Mouse (Mus musculus) brain, adult 2 months (tissue): ENCODE measurements at regions not wholly inside any gene's neighbourhood (a gene's known extent, or its start where the extent isn't known, plus 50 kb on each side); places are given as distances from the start of the nearest gene placed in this dataset.

Experiments
- DNase-seq: peaks from one replicate; pipeline ENCODE4 v3.0.0; 2011; ENCODE audit warnings: low read depth, low spot score

- DNase-seq: no peak
Observed at GRCm38 (mm10) chr1:152313480-152313879, 73.0 kb downstream of the Tsen15 start.

DNA sequence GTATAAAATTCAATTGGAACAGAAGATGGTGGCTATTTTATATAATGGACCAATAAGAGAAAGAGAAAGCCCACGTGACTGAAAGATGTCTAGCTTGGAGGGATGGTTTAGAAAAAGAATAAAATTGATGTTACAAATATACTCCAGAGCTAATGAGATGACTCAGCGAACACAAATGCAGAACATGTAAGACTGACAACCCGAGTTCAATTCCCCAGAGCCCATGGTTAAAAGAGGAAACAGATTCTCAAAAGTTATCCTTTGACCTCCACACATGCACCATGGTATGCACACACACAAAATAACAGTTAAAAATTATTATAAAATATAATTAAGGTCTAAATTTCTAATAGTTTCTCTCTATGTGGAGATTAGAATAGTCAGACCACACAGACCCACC, 81.0 kb downstream of the Tsen15 start:
- DNase-seq: no peak

- peak; percentile 91 for DNase-seq
Observed at GRCm38 (mm10) chr1:152304487-152305130, 81.9 kb downstream of the Tsen15 start.

DNA sequence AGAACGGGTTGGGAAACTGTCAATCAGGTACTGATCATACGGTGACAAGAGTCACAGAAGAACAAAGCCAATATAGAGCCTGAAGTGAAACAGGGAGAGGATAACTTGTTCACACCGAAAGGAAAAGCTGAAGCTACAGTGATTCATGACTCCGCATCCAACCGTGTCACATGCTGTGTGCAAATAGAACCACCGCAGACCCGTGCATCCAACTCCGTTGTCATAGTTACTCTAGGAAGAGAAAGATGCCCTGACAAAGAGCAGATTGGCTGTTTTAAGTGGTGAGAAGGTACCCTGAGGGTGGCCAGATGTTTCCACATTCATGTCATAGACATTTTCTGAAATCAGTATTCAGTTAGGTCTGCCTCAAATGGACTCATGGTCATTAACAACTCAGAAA, 85.1 kb downstream of the Tsen15 start:
- DNase-seq: peak; percentile 67

GRCm38 (mm10) chr1:152292196-152292736, 94.2 kb downstream of the Tsen15 start:
- DNase-seq: no peak

DNA sequence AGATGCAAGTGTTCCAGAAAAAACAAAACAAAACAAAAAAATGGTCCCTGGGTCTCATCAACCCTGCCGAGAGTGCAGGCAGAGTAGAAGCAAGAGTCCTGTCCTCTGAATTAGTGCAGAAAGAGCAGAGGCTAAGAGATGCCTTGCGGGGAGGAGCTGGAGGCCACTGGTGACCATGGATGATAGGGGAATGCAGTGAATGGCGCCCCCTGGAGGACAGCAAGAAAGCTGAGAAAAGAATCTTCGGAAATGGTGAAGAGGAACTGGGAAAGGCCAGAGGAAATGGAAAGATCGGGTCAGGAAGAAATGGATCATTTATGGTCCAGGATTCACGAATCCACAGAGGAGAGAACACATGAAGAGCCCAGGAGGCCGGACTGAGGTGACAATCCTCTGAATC, 95.7 kb downstream of the Tsen15 start:
- peak; percentile 88 for DNase-seq

- peak; percentile 59 for DNase-seq
Observed at GRCm38 (mm10) chr1:152287566-152288490, 98.7 kb downstream of the Tsen15 start.

DNA sequence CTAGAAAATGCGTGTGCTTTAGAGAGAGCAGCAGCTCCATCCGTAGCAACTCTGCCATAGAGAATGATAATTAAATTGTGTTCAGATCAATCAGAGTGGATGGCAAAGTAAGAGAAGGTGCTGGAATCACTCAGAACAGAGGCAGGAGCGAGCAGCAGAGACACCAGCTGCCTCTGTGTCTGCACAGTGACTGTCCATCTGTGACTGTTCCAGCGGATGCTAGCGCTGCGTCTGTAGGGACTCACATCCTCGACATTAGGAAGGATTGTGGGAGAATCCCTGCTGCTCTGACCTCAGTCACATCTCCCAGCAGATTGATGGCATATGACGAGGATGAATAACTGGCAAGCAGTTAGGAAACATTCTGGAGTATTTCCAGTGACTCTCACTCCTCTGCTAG, 99.8 kb downstream of the Tsen15 start:
- DNase-seq: peak; percentile 47

GRCm38 (mm10) chr1:152282106-152282505, 104.4 kb downstream of the Tsen15 start:
- DNase-seq: no peak

GRCm38 (mm10) chr1:152281201-152281600, 105.3 kb downstream of the Tsen15 start:
- no peak for DNase-seq

DNA sequence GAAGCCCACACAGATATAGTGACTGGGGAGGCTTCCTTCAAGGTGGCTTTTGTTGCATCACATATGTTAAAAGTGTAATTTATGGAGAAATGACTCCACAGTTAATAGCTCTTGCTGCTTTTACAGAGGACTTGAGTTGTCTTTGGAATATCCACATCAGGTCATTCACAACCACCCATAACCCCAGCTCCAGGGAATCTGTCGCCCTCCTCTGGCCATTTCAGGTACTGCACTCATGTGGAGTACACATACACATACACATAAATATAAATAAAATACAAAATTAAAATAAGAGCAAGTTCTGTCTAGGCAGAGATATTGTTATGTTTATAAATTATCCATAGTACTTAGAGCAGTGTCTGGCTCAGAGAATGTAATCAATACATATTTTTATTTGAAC, 106.5 kb downstream of the Tsen15 start:
- no peak for DNase-seq

GRCm38 (mm10) chr1:152275011-152275410, 111.5 kb downstream of the Tsen15 start:
- DNase-seq: no peak

DNA sequence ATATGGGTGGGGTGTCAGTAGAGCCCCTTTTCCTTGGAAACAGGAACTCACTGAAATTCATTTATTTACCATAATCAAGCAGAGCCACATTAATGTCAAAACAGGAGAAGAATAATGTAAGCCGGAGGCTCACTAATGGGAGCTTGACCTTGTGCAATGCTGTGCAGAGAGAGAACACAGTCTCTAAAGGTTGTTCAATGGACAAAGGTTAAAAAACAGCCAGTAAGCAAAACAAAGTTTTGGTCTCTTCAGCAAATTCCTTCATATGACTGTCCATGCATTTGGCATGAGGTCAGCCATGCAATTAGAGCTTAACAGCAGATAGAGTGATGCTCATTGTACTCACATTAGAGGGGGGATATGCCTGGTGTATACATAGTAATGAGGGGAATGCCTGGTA, 113.1 kb downstream of the Tsen15 start:
- no peak for DNase-seq

GRCm38 (mm10) chr1:152269936-152270702, 116.4 kb downstream of the Tsen15 start:
- DNase-seq: no peak

DNA sequence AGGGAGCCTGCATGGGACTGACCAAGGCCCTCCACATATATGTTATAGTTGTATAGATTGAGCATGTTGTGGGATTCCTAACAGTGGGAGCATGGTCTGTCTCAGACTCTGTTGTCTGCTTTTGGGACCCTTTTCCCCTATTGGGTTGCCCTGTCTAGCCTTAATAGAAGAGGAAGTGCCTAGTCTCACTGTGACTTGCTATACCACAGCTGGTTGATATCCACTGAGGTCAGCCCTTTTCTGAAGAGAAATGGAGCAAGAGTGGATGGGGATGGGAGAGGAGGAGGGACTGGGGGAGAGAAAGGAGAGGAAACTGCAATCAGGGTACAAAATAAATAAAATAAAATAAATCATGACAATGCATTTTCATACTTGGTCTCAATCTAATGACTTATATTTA, 120.1 kb downstream of the Tsen15 start:
- no peak for DNase-seq

DNA sequence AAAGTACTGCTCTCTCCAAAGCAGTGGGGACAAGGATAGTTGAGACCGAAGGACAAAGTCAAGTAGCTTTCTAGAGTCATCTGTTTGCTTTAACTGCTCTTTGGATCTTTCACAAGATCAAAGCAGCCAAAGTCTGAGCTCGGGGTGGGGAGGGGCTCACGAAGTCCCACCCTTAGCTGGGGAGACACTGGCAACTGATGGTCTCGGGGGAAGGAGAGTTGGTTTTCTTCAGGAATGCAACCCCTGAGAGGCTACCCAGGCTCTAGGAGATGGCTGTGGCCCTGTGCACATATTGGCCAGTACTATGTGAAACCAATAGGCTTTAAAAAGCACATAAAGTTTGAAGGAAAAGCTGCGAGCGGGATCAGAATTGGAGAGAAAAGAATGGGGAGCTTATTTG, 121.5 kb downstream of the Tsen15 start:
- DNase-seq: no peak

GRCm38 (mm10) chr1:152261472-152261871, 125.0 kb downstream of the Tsen15 start:
- DNase-seq: no peak

GRCm38 (mm10) chr1:152260950-152261349, 125.5 kb downstream of the Tsen15 start:
- no peak for DNase-seq

GRCm38 (mm10) chr1:152258258-152258657, 128.2 kb downstream of the Tsen15 start:
- no peak for DNase-seq

DNA sequence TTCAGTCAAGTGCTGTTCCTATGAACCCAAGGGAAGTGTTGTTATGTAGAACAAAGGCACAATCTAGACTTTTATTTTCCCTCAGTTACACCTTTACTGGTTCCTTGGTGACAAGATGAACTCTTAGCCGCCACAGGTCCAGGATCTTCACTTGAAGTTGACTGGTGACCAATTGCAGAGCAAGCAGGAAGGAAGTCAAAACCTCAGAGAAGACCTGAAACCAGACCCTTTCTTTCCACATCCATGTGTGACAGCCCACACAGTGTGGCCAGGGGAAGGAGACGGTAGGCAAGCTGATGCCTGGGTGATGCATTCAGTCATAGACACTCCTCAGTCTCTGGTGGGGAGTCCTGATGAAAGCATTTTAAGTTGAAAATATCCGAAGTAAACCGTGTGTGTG, 132.6 kb downstream of the Tsen15 start:
- DNase-seq: no peak

DNA sequence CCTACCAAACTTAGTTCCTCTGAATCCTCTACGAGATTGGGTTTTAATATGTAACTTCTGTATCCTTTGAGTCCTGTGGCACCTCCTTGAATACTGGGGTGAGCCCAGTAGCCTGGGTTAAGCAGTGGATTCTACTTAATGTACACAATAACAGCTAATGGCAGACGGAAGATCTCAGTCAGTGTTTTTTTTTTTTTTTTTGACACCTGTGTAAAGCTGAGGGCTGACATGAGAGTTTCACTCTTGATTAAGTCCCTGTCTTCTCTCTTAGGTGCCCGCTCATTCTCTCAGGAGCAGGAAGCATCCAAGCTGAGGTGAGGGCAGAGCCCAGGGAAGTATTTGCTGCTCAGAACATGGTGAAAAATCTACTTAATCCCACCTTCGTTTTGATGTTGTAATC, 133.0 kb downstream of the Tsen15 start:
- no peak for DNase-seq

DNA sequence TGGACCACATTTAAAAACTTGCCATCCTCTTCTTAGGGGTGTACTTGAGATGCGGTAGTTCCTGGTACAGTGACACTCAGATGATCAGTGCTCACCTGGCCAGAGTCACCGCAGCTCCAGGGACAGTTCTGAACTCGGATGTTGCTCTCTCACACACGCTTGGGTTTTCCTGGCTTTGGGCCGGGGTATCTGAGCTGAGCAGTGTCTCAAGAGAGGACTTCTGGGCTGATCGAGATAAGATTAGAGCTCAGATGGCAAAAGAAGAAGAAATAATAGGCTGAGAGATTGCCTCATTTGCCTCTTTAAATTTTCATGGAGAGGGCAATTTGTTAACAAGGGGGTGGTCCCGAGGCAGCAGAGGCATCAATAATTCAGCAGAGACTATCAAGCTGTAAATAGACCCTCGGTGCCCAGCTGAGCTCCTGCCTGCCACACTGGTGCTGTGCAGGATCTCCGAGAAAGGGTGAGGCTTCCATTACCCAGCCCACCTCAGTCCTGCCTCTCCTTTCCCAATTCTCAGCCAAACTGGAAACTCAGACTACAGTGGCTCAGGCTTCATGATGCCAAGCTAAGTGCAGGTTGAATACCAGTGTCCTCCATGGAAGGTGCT, 133.7 kb downstream of the Tsen15 start:
- DNase-seq: no peak
